Mouse (Mus musculus) adrenal gland, postnatal 4 days (tissue): ENCODE data around the gene Nutm1. TPM values are rescaled to one million over a fixed set of nuclear protein-coding genes. Genes with fewer than 3 reads are reported as not detected.
A peak's percentile ranks its signal among the peaks of the same experiment; 100 is the strongest.
"Not testable (repeated sequence)": the region's sequence is repeated elsewhere in the genome, so short reads cannot be mapped to it uniquely, and the experiment has no call there.

Experiments used
- DNase-seq, 2 experiments: peaks; one replicate each; pipeline ENCODE4 v3.0.0; 2021 to 2022; ENCODE audit warnings: low spot score in 2 of 2, mixed read lengths in 2 of 2
- long read RNA-seq, 2 experiments: library from polyadenylated mRNA; stranded (forward); transcript quantifications; one replicate each; pipeline ENCODE4 v2.0.0; 2021
- total RNA-seq, 2 experiments: library from RNA; stranded (reverse); gene quantifications; 2 replicates each; pipeline ENCODE4 v1.2.3; 2021

Nutm1 gene
- total RNA-seq, result not detected
- long read RNA-seq, experiment 1, result 0 reads
- long read RNA-seq, experiment 2, result 0 reads

DNA sequence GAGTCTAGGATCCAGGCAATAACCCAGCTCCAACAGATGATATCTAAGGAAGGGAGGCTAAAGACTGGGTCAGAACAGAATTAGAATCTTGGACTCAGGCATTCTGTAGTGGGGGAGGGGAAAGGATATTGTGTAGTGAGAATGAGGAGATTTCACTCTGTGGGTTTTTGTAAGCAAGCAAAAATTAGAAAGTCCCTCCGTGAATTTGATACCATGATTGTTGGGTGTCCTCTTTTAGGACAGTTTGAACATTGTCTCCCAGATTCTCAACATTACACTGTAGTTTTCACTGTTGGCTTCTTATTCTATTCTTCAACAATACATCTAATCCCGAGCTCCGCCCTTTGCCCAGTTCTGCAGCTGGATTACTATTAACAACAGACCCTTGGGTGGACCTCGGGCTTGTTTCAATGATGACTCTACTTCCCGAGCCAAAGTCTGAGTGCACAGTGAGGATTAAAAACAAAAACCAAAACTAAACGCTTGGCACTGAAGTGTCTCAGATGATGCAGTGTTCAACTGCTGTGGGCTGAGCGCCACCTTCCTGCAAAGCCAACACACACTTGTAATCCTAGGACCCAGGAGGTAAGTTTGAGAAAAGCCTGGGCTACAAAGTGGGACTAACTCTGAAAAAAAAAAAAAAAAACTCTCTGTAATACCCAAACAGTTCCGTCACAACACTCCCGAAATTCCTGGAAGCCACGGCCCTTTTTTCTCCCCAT lies at the start of gene Nutm1:
Gene Nutm1, minus strand, starts transcription at position 51 of the 722 bp plus-strand sequence.
- DNase-seq, result no peak

GRCm38 (mm10) chr2:112308671-112309070 lies 49.6 kb upstream of the Nutm1 start:
- no peak for DNase-seq

- no peak for DNase-seq
Observed at GRCm38 (mm10) chr2:112298221-112298620, 39.1 kb upstream of the Nutm1 start.

DNA sequence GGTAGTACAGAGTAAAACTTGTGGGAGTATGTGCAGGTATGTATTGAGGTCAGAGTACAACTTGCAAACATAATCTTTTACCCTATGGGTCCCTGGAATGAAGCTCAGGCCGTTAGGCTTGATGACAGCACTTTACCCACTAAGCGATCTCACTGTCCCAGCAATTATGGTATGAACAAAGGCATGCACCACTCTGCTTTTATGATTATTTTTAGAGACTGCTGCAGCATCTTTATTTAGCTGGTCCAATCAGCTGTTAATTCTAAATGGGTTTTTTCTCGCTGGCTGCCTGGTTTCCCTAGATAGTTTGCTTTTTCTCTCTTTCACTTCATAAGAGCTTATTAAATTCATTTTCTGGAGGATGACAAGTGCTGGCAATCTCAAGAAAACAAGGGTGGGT lies 37.1 kb upstream of the Nutm1 start:
- no peak for DNase-seq

GRCm38 (mm10) chr2:112292823-112293222 lies 33.7 kb upstream of the Nutm1 start:
- no peak for DNase-seq

- DNase-seq, result no peak
Observed at GRCm38 (mm10) chr2:112289507-112289906, 30.4 kb upstream of the Nutm1 start.

GRCm38 (mm10) chr2:112287059-112287458 lies 28.0 kb upstream of the Nutm1 start:
- no peak for DNase-seq

DNA sequence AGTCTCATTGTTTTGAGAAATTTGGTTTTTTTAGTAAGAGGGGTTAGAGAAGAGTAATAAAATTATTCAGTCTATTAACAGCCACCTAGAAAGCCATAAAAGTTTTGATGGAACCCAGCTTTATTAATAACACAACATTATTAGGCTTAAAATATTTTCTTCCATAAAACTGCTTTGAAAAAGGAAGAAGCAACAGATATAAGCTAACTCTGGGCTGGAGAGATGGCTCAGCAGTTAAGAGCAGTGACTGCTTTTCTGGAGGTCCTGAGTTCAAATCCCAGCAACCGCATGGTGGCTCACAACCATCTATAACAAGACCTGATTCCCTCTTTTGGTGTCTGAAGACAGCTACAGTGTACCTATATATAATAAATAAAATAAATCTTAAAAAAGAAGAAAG lies 27.0 kb upstream of the Nutm1 start:
- DNase-seq, result not testable (repeated sequence)

- DNase-seq, result no peak
Observed at GRCm38 (mm10) chr2:112285031-112285390, 25.9 kb upstream of the Nutm1 start.

GRCm38 (mm10) chr2:112284363-112285030 lies 25.4 kb upstream of the Nutm1 start:
- DNase-seq, result no peak

DNA sequence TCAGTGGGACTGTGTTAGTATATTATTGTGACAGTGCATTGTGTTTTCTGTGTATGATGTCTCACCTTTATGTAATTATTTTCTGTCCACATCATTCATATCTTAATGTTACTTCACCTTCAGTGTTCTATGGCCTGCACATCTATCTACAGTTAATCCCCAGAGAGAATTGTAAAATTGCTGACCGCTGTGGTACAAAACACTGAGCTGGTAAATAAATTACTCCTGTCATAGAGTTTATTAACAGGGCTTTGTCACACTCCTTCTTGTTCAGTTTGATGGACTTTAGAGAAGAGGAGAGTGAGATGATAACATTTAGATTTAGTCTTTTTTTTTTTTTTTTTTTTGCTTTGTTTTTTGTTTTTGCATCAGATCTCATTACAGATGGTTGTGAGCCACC lies 23.8 kb upstream of the Nutm1 start:
- DNase-seq, result no peak

DNA sequence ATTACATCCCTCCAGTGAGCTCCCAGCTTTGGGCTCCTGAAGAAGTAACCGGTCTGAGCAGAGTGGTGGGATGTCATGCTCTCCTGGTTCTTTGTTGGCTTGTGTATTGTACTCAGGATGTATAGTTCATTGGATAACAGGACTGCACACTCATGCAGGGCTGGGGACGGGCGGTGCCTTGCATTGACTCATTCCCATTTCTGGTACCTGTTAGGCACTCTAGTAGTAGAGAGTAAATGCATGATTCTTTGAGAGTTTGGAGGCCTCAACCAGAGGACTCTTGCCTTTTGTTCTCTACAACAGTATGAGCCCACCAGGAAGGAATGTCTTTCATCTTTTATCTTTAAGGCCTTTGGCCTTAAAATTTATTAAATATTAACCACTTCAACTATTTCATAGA lies 17.8 kb upstream of the Nutm1 start:
- no peak for DNase-seq

GRCm38 (mm10) chr2:112273474-112273873 lies 14.4 kb upstream of the Nutm1 start:
- DNase-seq, result no peak

DNA sequence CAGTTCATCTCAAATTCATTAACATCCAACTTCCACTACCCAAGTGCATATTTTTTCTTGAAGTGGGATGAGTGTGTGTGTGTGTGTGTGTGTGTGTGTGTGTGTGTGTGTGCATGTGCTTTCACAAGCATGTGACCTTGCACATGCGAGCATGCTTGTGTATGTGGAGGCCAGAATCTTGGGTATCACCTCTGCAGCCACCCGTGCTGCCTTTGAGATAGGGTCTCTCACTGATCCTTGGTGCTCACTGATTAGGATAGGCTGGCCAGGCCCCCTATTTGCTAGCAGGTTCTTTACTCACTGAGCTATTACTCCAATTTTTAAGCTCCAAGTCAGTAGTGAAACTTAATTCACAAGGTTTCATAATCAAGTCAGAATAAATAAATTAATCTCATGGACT lies 13.8 kb upstream of the Nutm1 start:
- DNase-seq, result no peak

DNA sequence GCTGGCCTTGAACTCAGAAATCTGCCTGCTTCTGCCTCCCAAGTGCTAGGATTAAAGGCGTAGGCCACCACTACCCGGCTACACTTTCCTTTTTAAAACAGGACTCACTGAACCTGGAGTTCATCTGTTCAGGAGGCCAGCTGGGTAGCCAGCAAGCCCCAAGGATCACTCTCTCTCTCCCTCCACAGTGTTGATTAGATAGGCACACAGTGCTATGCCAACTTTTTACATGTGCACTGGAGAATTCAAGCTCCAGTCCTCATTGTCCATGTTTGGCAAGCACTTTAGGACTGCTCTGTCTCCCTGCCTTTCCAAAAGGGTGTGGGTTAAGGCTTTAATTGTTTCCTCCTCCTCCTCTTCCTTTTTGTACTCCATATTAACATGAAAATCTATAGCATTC lies 10.9 kb upstream of the Nutm1 start:
- no peak for DNase-seq

GRCm38 (mm10) chr2:112267547-112268269 lies 8.6 kb upstream of the Nutm1 start:
- DNase-seq, result no peak

GRCm38 (mm10) chr2:112266780-112267179 lies 7.7 kb upstream of the Nutm1 start:
- DNase-seq, result no peak

DNA sequence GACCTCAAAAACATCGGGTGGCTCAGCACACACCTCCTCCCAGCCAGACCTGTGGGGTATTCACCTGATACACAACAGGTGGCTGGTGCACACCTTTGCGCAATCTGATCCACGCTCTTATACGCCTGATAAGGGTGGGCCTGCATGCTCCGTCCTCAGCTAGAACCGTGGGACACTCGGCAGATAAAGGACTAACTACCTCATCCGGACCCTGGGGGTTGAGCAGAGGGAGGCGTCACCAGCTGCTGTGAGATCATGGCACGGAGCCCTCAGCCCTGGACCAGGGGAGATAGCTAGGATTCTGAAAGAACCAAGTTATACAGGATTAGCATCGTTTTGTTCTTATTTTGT lies 7.1 kb upstream of the Nutm1 start, which contains the start of gene Gm21985:
Gene Gm21985, plus strand, starts transcription at position 73 of the 351 bp plus-strand sequence.
- DNase-seq, result peak in 1 of 2 experiments; percentile 33

DNA sequence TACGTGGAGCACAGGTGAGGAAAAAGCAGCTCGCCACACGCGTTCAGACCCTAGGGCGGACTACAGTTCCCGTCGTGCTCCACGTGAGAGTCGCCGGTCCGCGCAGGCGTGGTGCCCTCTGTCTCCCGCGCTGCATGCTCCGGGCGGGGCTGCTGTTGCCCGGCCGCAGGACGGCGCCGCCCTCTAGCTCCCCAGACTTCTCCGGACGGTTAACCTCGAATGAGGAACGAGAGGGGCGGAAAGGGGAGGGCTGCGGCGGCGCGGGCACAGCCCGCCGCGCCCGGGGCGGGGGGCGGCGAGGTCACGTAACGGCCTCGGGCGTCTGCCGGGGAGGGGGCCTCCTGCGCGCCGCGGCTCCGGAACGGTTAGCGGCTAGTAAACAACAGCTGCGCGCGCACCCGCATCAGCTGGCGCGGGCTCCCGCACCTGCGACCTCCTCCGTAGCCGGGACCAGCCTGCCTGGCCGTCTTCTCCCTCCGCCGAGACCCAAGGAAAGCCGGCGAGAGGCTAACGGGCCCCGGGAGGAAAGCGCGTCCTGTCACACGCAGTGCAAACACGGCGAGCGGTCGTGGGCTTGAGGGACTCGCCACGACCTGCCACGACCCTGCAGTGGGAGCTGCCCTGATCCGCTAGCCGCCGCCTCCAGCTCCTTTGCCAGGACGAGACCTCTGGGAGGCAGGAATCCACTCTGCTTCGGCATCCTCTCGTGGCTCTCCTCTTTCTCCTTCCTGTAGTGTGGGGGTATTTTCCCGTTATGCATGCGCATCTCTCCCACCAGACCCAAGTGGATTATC lies 6.6 kb upstream of the Nutm1 start, which contains the start of gene Slc12a6:
Gene Slc12a6, plus strand, starts transcription at position 378 of the 794 bp plus-strand sequence.
- DNase-seq, result peak; percentile 75 to 83

DNA sequence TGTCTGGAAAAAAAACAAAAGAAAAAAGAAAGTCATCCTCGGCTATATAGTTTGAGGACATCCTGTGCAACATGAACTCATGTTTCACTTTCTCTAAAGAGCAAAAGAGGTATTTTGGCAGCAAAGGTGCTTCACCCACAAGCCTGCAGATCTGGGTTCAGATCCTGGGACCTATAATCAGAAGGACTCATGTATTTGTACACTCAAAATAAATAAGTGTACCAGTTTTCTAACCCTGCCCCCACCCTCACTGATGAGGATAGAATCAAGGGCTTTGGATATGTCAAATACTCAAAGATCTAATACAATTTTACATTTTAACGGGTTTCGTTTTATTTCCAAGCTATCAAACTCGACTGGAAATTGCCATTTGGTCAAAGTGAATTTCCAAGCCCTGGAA lies 5.3 kb upstream of the Nutm1 start:
- DNase-seq, result no peak

DNA sequence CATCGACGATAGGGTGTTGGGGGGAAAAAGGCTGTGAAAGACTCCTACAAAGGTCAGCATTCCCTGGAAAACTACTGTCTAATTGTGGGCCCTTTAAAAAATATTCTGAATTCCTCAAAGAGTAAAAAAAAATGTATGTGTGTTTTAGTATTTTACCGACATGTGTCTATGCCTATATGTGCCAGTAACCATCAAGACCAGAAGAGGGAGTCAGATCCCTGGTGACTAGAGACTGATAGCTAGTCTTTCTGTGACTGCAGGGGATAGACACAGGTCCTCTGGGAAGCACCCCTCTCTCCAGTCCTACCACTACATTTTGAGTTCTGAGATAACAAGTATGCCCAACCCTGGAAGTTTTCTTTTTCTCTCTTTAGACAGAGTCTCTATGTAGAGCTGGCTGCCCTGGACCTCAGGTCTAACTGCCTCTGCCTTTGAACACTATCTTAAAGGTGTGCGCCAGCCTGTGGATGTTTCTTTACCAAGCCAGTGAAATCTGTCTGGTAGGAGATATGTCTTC lies 3.7 kb upstream of the Nutm1 start:
- no peak for DNase-seq
